Mouse (Mus musculus): ENCODE data around the gene Ascc1. TPM values are rescaled to one million over a fixed set of nuclear protein-coding genes. Genes with fewer than 3 reads are reported as not detected.
A peak's percentile ranks its signal among the peaks of the same experiment; 100 is the strongest.
"Not testable (repeated sequence)": the region's sequence is repeated elsewhere in the genome, so short reads cannot be mapped to it uniquely, and the experiment has no call there.

Gene Ascc1
- polyA plus RNA-seq, 1 experiment from 2014 or later: 57.8 TPM

- H3K27me3 ChIP-seq (ENCODE audit: insufficient read depth, low read length): no peaks in the 10 kb centered on the region
- H3K4me3 ChIP-seq (replicated peaks; ENCODE audit: low read depth, low read length): no peak overlapping the region
- no peak overlapping the region for H3K27ac ChIP-seq
- no peak for DNase-seq (ENCODE audit: low spot score)
- 84% methylated on average over 4 of the region's 4 CpGs for WGBS
- no peak for TF ChIP-seq CTCF (IDR thresholded peaks at IDR 0.05; ENCODE audit: low read depth)
- no peak overlapping the region for H3K9ac ChIP-seq (ENCODE audit: low read depth, low read length)
- no peak for ATAC-seq (replicated peaks; ENCODE audit: low FRiP score, low read depth)
- H3K9me3 ChIP-seq (replicated peaks; ENCODE audit: low read length): no peaks in the 10 kb centered on the region
- no peaks in the 10 kb centered on the region for H3K4me1 ChIP-seq (replicated peaks; ENCODE audit: insufficient read depth, low read length)
- H3K4me2 ChIP-seq (ENCODE audit: low read length): no peak overlapping the region
- no peaks in the 10 kb centered on the region for H3K36me3 ChIP-seq (ENCODE audit: insufficient read depth, low read length)
Observed at GRCm38 (mm10) chr10:60140751-60141150, 138.1 kb downstream of the Ascc1 start.

GRCm38 (mm10) chr10:60141656-60142160 is 139.1 kb downstream of the Ascc1 start:
- ATAC-seq (replicated peaks; ENCODE audit: low FRiP score, low read depth): no peak; the same call in 1 of the 2 replicates

GRCm38 (mm10) chr10:60147510-60148047 is 145.0 kb downstream of the Ascc1 start:
- not testable (repeated sequence) for H3K4me3 ChIP-seq (replicated peaks; ENCODE audit: low read depth, low read length); H3K9ac ChIP-seq (ENCODE audit: low read depth, low read length); H3K27me3 ChIP-seq (ENCODE audit: insufficient read depth, low read length); H3K4me1 ChIP-seq (replicated peaks; ENCODE audit: insufficient read depth, low read length); H3K9me3 ChIP-seq (replicated peaks; ENCODE audit: low read length); H3K27ac ChIP-seq; H3K4me2 ChIP-seq (ENCODE audit: low read length); H3K36me3 ChIP-seq (ENCODE audit: insufficient read depth, low read length); ATAC-seq (replicated peaks; ENCODE audit: low FRiP score, low read depth); DNase-seq (ENCODE audit: low spot score)
- WGBS: 63% methylated on average over 10 of the region's 10 CpGs

More at GRCm38 (mm10) chr10:60141656-60142160, 139.1 kb downstream of the Ascc1 start:
- H3K27me3 ChIP-seq (ENCODE audit: insufficient read depth, low read length): no peaks in the 10 kb centered on the region
- no peaks in the 10 kb centered on the region for H3K9me3 ChIP-seq (replicated peaks; ENCODE audit: low read length)
- no peak overlapping the region for H3K9ac ChIP-seq (ENCODE audit: low read depth, low read length)
- DNase-seq (ENCODE audit: low spot score): no peak
- WGBS: 86% methylated on average over 3 of the region's 3 CpGs
- no peak overlapping the region for H3K4me2 ChIP-seq (ENCODE audit: low read length)
- H3K4me1 ChIP-seq (replicated peaks; ENCODE audit: insufficient read depth, low read length): no peaks in the 10 kb centered on the region
- H3K4me3 ChIP-seq (replicated peaks; ENCODE audit: low read depth, low read length): no peak overlapping the region
- TF ChIP-seq CTCF (IDR thresholded peaks at IDR 0.05; ENCODE audit: low read depth): no peak
- no peak overlapping the region for H3K27ac ChIP-seq
- no peaks in the 10 kb centered on the region for H3K36me3 ChIP-seq (ENCODE audit: insufficient read depth, low read length)

DNA sequence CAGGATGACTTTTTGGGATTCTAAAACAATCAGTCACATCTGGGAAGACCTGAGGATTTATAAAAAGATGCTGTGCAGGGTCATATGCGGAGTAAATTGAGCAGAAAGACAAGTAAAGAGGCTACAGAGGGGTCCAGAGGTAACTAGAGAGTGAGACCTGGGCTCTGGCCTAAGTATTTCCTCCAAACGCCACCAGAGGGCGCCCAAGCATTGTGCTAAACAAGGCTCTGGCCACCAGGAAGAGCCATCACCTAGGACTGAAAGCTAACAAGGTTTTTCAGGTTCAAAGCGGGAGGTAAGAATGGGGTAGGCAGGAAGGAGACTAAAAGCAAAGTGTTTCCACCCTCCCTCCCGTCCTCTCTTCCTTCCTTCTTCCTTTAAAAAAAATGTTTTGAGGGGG is 145.5 kb downstream of the Ascc1 start:
- peak; percentile 97 for TF ChIP-seq CTCF (IDR thresholded peaks at IDR 0.05; ENCODE audit: low read depth)
- no peak overlapping the region for H3K4me3 ChIP-seq (replicated peaks; ENCODE audit: low read depth, low read length)
- H3K9ac ChIP-seq (ENCODE audit: low read depth, low read length): no peak overlapping the region
- H3K4me2 ChIP-seq (ENCODE audit: low read length): no peak overlapping the region
- no peaks in the 10 kb centered on the region for H3K36me3 ChIP-seq (ENCODE audit: insufficient read depth, low read length)
- ATAC-seq (replicated peaks; ENCODE audit: low FRiP score, low read depth) (no peak), DNase-seq (ENCODE audit: low spot score) (peak; percentile 90)
- H3K4me1 ChIP-seq (replicated peaks; ENCODE audit: insufficient read depth, low read length): no peaks in the 10 kb centered on the region
- H3K27me3 ChIP-seq (ENCODE audit: insufficient read depth, low read length): no peaks in the 10 kb centered on the region
- H3K9me3 ChIP-seq (replicated peaks; ENCODE audit: low read length): no peaks in the 10 kb centered on the region
- H3K27ac ChIP-seq: no peak overlapping the region
- 2% methylated on average over 5 of the region's 5 CpGs for WGBS

Small RNAs within 50 kb of the gene (microRNA-seq; reads per million reads assigned to microRNA genes)
- gene Mir6906: not detected

Other genes starting within 250 kb of the Ascc1 start
- 27.9 and 30.2 TPM in 2 replicates for gene Dnajb12, start 123.2 kb upstream of the Ascc1 start, polyA plus RNA-seq (2015; fragmentation: Nextera tagmentation; extraction: Ambion mirVana)
- 23.0 and 24.0 TPM in 2 replicates for gene Ddit4, start 51.0 kb upstream of the Ascc1 start, polyA plus RNA-seq (2015; fragmentation: Nextera tagmentation; extraction: Ambion mirVana)
- gene Anapc16, start 330 bp downstream of the Ascc1 start, polyA plus RNA-seq (2015; fragmentation: Nextera tagmentation; extraction: Ambion mirVana): 103 and 106 TPM in 2 replicates
- gene Spock2, start 103.4 kb downstream of the Ascc1 start, polyA plus RNA-seq (2015; fragmentation: Nextera tagmentation; extraction: Ambion mirVana): 22.0 and 24.2 TPM in 2 replicates
- gene Chst3, start 216.5 kb downstream of the Ascc1 start, polyA plus RNA-seq (2015; fragmentation: Nextera tagmentation; extraction: Ambion mirVana): 0.87 and 0.96 TPM in 2 replicates

All from kidney, postnatal 0 days (tissue).